10 mouse cellular contexts compared by ENCODE assay signal in genomic region chr13:37290636-37291035, GRCm38 (mm10). TPM values are rescaled to one million over a fixed set of nuclear protein-coding genes. Genes with fewer than 3 reads are reported as not detected.
DNase-seq lines count a peak whose midpoint lies in the region; ATAC-seq and TF ChIP-seq lines count a peak whose summit lies in the region.
"Had no signal": no experiment of that assay in that cellular context is flagged by ENCODE, and none has a peak within 500 bp of the region (broad histone marks: within the 10 kb centered on the region; RNA-seq: fewer than 3 reads in every experiment).

No protein-coding gene starts in this region.

- no peak overlapping the region for H3K4me2 ChIP-seq in embryonic facial prominence, embryonic 14.5 days (ENCODE audit: low read depth, low read length)
- H3K4me2 ChIP-seq: embryonic facial prominence, embryonic 12.5 days had no signal

- TF ChIP-seq POLR2A in brain, embryonic 14.5 days (IDR thresholded peaks at IDR 0.05; ENCODE audit: borderline replicate concordance, extremely low read depth, insufficient read depth, insufficient read length, poor library complexity, severe bottlenecking): no peak
- TF ChIP-seq POLR2A in kidney, adult 2 months (IDR thresholded peaks at IDR 0.05; ENCODE audit: low read depth, low read length): no peak

- H3K36me3 ChIP-seq in embryonic facial prominence, embryonic 14.5 days (ENCODE audit: control insufficient read depth, insufficient read depth, low read length): no peaks in the 10 kb centered on the region
- no peaks in the 10 kb centered on the region for H3K36me3 ChIP-seq in embryonic facial prominence, embryonic 10.5 days (replicated peaks)
- no peaks in the 10 kb centered on the region for H3K36me3 ChIP-seq in macrophage (ENCODE audit: inconsistent target)
- no peaks in the 10 kb centered on the region for H3K36me3 ChIP-seq in kidney, adult 2 months (ENCODE audit: control insufficient read depth, insufficient read depth, low read length)
- H3K36me3 ChIP-seq: embryonic facial prominence, embryonic 12.5 days had no signal

- no peaks in the 10 kb centered on the region for H3K27me3 ChIP-seq in embryonic facial prominence, embryonic 14.5 days (replicated peaks; ENCODE audit: control insufficient read depth, insufficient read depth, low read length)
- no peaks in the 10 kb centered on the region for H3K27me3 ChIP-seq in embryonic facial prominence, embryonic 10.5 days (replicated peaks; ENCODE audit: low read depth, poor library complexity, severe bottlenecking)
- H3K27me3 ChIP-seq in kidney, adult 2 months (replicated peaks; ENCODE audit: control insufficient read depth, insufficient read depth, low read length): no peaks in the 10 kb centered on the region
- H3K27me3 ChIP-seq: embryonic facial prominence, embryonic 12.5 days had no signal

- no peak overlapping the region for H3K27ac ChIP-seq in embryonic facial prominence, embryonic 14.5 days (replicated peaks; ENCODE audit: low read depth, low read length)
- H3K27ac ChIP-seq in embryonic facial prominence, embryonic 10.5 days (replicated peaks): no peak overlapping the region
- peak overlapping the region; percentile 80 for H3K27ac ChIP-seq in macrophage
- H3K27ac ChIP-seq in kidney, adult 2 months (ENCODE audit: insufficient read depth, low read depth, low read length): no peak overlapping the region
- H3K27ac ChIP-seq: embryonic facial prominence, embryonic 12.5 days had no signal

- no peaks in the 10 kb centered on the region for H3K9me3 ChIP-seq in embryonic facial prominence, embryonic 14.5 days (ENCODE audit: control insufficient read depth, low read length)
- no peaks in the 10 kb centered on the region for H3K9me3 ChIP-seq in embryonic facial prominence, embryonic 10.5 days
- H3K9me3 ChIP-seq: embryonic facial prominence, embryonic 12.5 days had no signal

- H3K4me3 ChIP-seq in embryonic facial prominence, embryonic 14.5 days (ENCODE audit: low read depth, low read length): no peak overlapping the region
- H3K4me3 ChIP-seq in embryonic facial prominence, embryonic 10.5 days: no peak overlapping the region
- no peak overlapping the region for H3K4me3 ChIP-seq in macrophage (ENCODE audit: inconsistent target)
- H3K4me3 ChIP-seq in kidney, adult 2 months (ENCODE audit: insufficient read depth, low read depth, low read length): no peak overlapping the region
- H3K4me3 ChIP-seq: embryonic facial prominence, embryonic 12.5 days had no signal

- intact Hi-C loops in left cerebral cortex, postnatal 25 days (cut with DNase I): loop anchor here (1.0 to 5.0 kb wide), 3 partner anchors 93 to 398 kb away; no protein-coding TSS in a partner anchor
- intact Hi-C loops in left cerebral cortex, postnatal 10 days (cut with DNase I): no loop called here

- DNase-seq in embryonic facial prominence, embryonic 14.5 days (ENCODE audit: low spot score): peak; percentile 34
- DNase-seq in embryonic facial prominence, embryonic 10.5 days (ENCODE audit: low spot score): no peak
- peak; percentile 16 to 84 for DNase-seq in left cerebral cortex, postnatal 25 days (ENCODE audit: low spot score in 2 of 2)
- no peak for DNase-seq in left cerebral cortex, postnatal 10 days (ENCODE audit: extremely low spot score in 1 of 2, low spot score in 2 of 2)
- peak; percentile 57 for DNase-seq in brain, embryonic 14.5 days (ENCODE audit: low read depth)
- DNase-seq in kidney, adult 2 months: no peak
- DNase-seq in thymus, postnatal 4 days: no peak
- DNase-seq: thymus, postnatal 14 days had no signal

- no peak for ATAC-seq in embryonic facial prominence, embryonic 14.5 days (ENCODE audit: low read depth)

- WGBS in embryonic facial prominence, embryonic 14.5 days: 37% methylated on average over 2 of the region's 2 CpGs
- WGBS in embryonic facial prominence, embryonic 10.5 days: 62% methylated on average over 2 of the region's 2 CpGs
- WGBS in macrophage (ENCODE audit: missing documents): 35% methylated on average over 2 of the region's 2 CpGs
- WGBS in kidney, adult 2 months: 70% methylated on average over 2 of the region's 2 CpGs

- no peaks in the 10 kb centered on the region for H3K4me1 ChIP-seq in embryonic facial prominence, embryonic 14.5 days (ENCODE audit: control insufficient read depth, insufficient read depth, low read length)
- H3K4me1 ChIP-seq in embryonic facial prominence, embryonic 10.5 days: no peaks in the 10 kb centered on the region
- H3K4me1 ChIP-seq in kidney, adult 2 months (ENCODE audit: control insufficient read depth, insufficient read depth, low read length): no peaks in the 10 kb centered on the region
- H3K4me1 ChIP-seq: embryonic facial prominence, embryonic 12.5 days had no signal

- H3K9ac ChIP-seq in embryonic facial prominence, embryonic 14.5 days (ENCODE audit: low read depth, low read length): no peak overlapping the region
- H3K9ac ChIP-seq: embryonic facial prominence, embryonic 12.5 days had no signal

- no peak for TF ChIP-seq CTCF in brain, embryonic 14.5 days (IDR thresholded peaks at IDR 0.05; ENCODE audit: borderline replicate concordance, extremely low read depth, insufficient read depth, insufficient read length)
- TF ChIP-seq CTCF in kidney, adult 2 months (conservative IDR thresholded peaks at IDR 0.05; ENCODE audit: insufficient read depth, insufficient read length, low read depth, low read length): no peak

- H3K79me2 ChIP-seq in macrophage (ENCODE audit: inconsistent target): no peaks in the 10 kb centered on the region

RNA-seq across cellular contexts. Expression of gene Ly86, which starts 54.4 kb away (rescaled TPM):
- 16.8 and 18.8 TPM in 2 replicates for polyA plus RNA-seq in embryonic facial prominence, embryonic 14.5 days (2014; fragmentation: Nextera tagmentation; extraction: Ambion mirVana)
- 3.1 and 4.8 TPM in 2 replicates for polyA plus RNA-seq in embryonic facial prominence, embryonic 10.5 days (2016; fragmentation: Nextera tagmentation; extraction: Ambion mirVana)
- total RNA-seq in left cerebral cortex, postnatal 25 days (2021): 1 to 10 TPM; 7.7 to 9.3 TPM
- 1 to 10 TPM; 8.0 to 9.4 TPM for total RNA-seq in left cerebral cortex, postnatal 10 days (2021)
- 5.6 and 6.0 TPM in 2 replicates for polyA plus RNA-seq in brain, embryonic 14.5 days (2012; rRNA removed)
- total RNA-seq in macrophage (2018; cell fraction: chromatin; rRNA removed): 100 to 1,000 TPM in 9 of 26 experiments, 10 to 100 TPM in 16, 1 to 10 TPM in 1; 10.0 to 200 (median 76.7) TPM
- total RNA-seq in macrophage (2018; cell fraction: cytosol; rRNA removed): 100 to 1,000 TPM; 133 to 424 (median 221) TPM
- 100 to 1,000 TPM in 16 of 26 experiments, 10 to 100 TPM in 10; 43.3 to 294 (median 128) TPM for total RNA-seq in macrophage (2018; cell fraction: nucleus; rRNA removed)
- polyA plus RNA-seq in macrophage (2018): 192 to 352 TPM (median 335 TPM) in 3 replicates
- 3.9 and 8.4 TPM in 2 replicates for polyA plus RNA-seq in kidney, adult 2 months (2012; rRNA removed)

Comparison
In these comparisons a context has a peak if more than half of its experiments do, and no peak if none do; other contexts are left out.
1. DNase-seq: peak in embryonic facial prominence, embryonic 14.5 days (single experiment), left cerebral cortex, postnatal 25 days (2 of 2) and brain, embryonic 14.5 days (single experiment); none in embryonic facial prominence, embryonic 10.5 days (single experiment), left cerebral cortex, postnatal 10 days (0 of 2), kidney, adult 2 months (single experiment) and thymus, postnatal 4 days (single experiment).